Mouse (Mus musculus): ENCODE data around the gene Mmaa.

Mmaa gene

GRCm38 (mm10) chr8:79289592-79289991 lies 5.1 kb downstream of the Mmaa start:
- in situ Hi-C loops (cut with MboI, MseI), result no loop called here

GRCm38 (mm10) chr8:79288681-79289080 lies 6.1 kb downstream of the Mmaa start:
- in situ Hi-C loops (cut with MboI, MseI), result no loop called here

- in situ Hi-C loops (cut with MboI, MseI), result no loop called here
These were observed 6.5 kb downstream of the Mmaa start for GRCm38 (mm10) chr8:79288250-79288649.

GRCm38 (mm10) chr8:79286424-79286823 lies 8.3 kb downstream of the Mmaa start:
- in situ Hi-C loops (cut with MboI, MseI), result no loop called here

GRCm38 (mm10) chr8:79284626-79285025 lies 10.1 kb downstream of the Mmaa start:
- in situ Hi-C loops (cut with MboI, MseI), result no loop called here

GRCm38 (mm10) chr8:79281376-79281890 lies 13.3 kb downstream of the Mmaa start:
- in situ Hi-C loops (cut with MboI, MseI), result no loop called here

- in situ Hi-C loops (cut with MboI, MseI), result no loop called here
These were observed 17.4 kb downstream of the Mmaa start for GRCm38 (mm10) chr8:79277264-79277870.

- in situ Hi-C loops (cut with MboI, MseI), result no loop called here
These were observed 19.8 kb downstream of the Mmaa start for GRCm38 (mm10) chr8:79274940-79275339.

- in situ Hi-C loops (cut with MboI, MseI), result no loop called here
These were observed 21.0 kb downstream of the Mmaa start for GRCm38 (mm10) chr8:79273776-79274175.

- in situ Hi-C loops (cut with MboI, MseI), result no loop called here
These were observed 22.1 kb downstream of the Mmaa start for GRCm38 (mm10) chr8:79272676-79273075.

GRCm38 (mm10) chr8:79268921-79269320 lies 25.8 kb downstream of the Mmaa start:
- in situ Hi-C loops (cut with MboI, MseI), result loop anchor here (10.0 kb wide), 1 partner anchor 776 kb away; no protein-coding TSS in a partner anchor

- in situ Hi-C loops (cut with MboI, MseI), result loop anchor here (10.0 kb wide), 1 partner anchor 783 kb away; no protein-coding TSS in a partner anchor
These were observed 32.8 kb downstream of the Mmaa start for GRCm38 (mm10) chr8:79261920-79262319.

GRCm38 (mm10) chr8:79256076-79256705 lies 38.5 kb downstream of the Mmaa start:
- in situ Hi-C loops (cut with MboI, MseI), result no loop called here

- in situ Hi-C loops (cut with MboI, MseI), result no loop called here
These were observed 41.0 kb downstream of the Mmaa start for GRCm38 (mm10) chr8:79253742-79254141.

GRCm38 (mm10) chr8:79248470-79248869 lies 46.3 kb downstream of the Mmaa start, which contains the start of gene 1700011L22Rik:
Gene 1700011L22Rik (minus strand): TSS chr8:79248570.
- in situ Hi-C loops (cut with MboI, MseI), result no loop called here

- in situ Hi-C loops (cut with MboI, MseI), result no loop called here
These were observed 51.3 kb downstream of the Mmaa start for GRCm38 (mm10) chr8:79243422-79243821.

- in situ Hi-C loops (cut with MboI, MseI), result no loop called here
These were observed 54.7 kb downstream of the Mmaa start for GRCm38 (mm10) chr8:79239996-79240395.

- in situ Hi-C loops (cut with MboI, MseI), result no loop called here
These were observed 55.4 kb downstream of the Mmaa start for GRCm38 (mm10) chr8:79239320-79239719.

GRCm38 (mm10) chr8:79229266-79229888 lies 65.4 kb downstream of the Mmaa start:
- in situ Hi-C loops (cut with MboI, MseI), result no loop called here

- in situ Hi-C loops (cut with MboI, MseI), result no loop called here
These were observed 66.8 kb downstream of the Mmaa start for GRCm38 (mm10) chr8:79227916-79228315.

GRCm38 (mm10) chr8:79227194-79227593 lies 67.5 kb downstream of the Mmaa start:
- in situ Hi-C loops (cut with MboI, MseI), result no loop called here

GRCm38 (mm10) chr8:79226046-79226445 lies 68.7 kb downstream of the Mmaa start:
- in situ Hi-C loops (cut with MboI, MseI), result no loop called here

- in situ Hi-C loops (cut with MboI, MseI), result no loop called here
These were observed 69.2 kb downstream of the Mmaa start for GRCm38 (mm10) chr8:79225586-79225985.

All from T-helper 1 cell (primary cell).